Mouse (Mus musculus): Measurements from ENCODE around the gene Meis2.

Gene Meis2

GRCm38 (mm10) chr2:115857123-115858080 lies 208.2 kb downstream of the Meis2 start:
- DNase-seq (ENCODE audit: low spot score in 2 of 2), result no peak

- no peak for DNase-seq (ENCODE audit: low spot score in 2 of 2)
These were observed 209.1 kb downstream of the Meis2 start for GRCm38 (mm10) chr2:115856401-115857073.

- peak; percentile 52 to 86 for DNase-seq (ENCODE audit: low spot score in 2 of 2)
These were observed 209.9 kb downstream of the Meis2 start for GRCm38 (mm10) chr2:115855511-115856400.

- DNase-seq (ENCODE audit: low spot score in 2 of 2), result no peak
These were observed 210.8 kb downstream of the Meis2 start for GRCm38 (mm10) chr2:115854828-115855311.

GRCm38 (mm10) chr2:115854007-115854827 lies 211.4 kb downstream of the Meis2 start:
- no peak for DNase-seq (ENCODE audit: low spot score in 2 of 2)

GRCm38 (mm10) chr2:115853221-115853620 lies 212.4 kb downstream of the Meis2 start:
- no peak for DNase-seq (ENCODE audit: low spot score in 2 of 2)

GRCm38 (mm10) chr2:115852615-115853014 lies 213.0 kb downstream of the Meis2 start:
- DNase-seq (ENCODE audit: low spot score in 2 of 2), result no peak

- DNase-seq (ENCODE audit: low spot score in 2 of 2), result no peak
These were observed 213.5 kb downstream of the Meis2 start for GRCm38 (mm10) chr2:115852109-115852508.

GRCm38 (mm10) chr2:115850961-115851360 lies 214.7 kb downstream of the Meis2 start:
- DNase-seq (ENCODE audit: low spot score in 2 of 2), result no peak

GRCm38 (mm10) chr2:115842821-115843220 lies 222.8 kb downstream of the Meis2 start:
- DNase-seq (ENCODE audit: low spot score in 2 of 2), result no peak

GRCm38 (mm10) chr2:115836034-115836433 lies 229.6 kb downstream of the Meis2 start:
- no peak for DNase-seq (ENCODE audit: low spot score in 2 of 2)

GRCm38 (mm10) chr2:115822361-115822760 lies 243.3 kb downstream of the Meis2 start:
- no peak for DNase-seq (ENCODE audit: low spot score in 2 of 2)

- DNase-seq (ENCODE audit: low spot score in 2 of 2), result no peak
These were observed 247.7 kb downstream of the Meis2 start for GRCm38 (mm10) chr2:115817959-115818358.

- DNase-seq (ENCODE audit: low spot score in 2 of 2), result no peak
These were observed 251.9 kb downstream of the Meis2 start for GRCm38 (mm10) chr2:115813721-115814120.

- no peak for DNase-seq (ENCODE audit: low spot score in 2 of 2)
These were observed 252.3 kb downstream of the Meis2 start for GRCm38 (mm10) chr2:115813316-115813715.

All from spleen, postnatal 4 days (tissue).